Mouse (Mus musculus) hindbrain, embryonic 10.5 days (tissue): ENCODE results near the gene Edrf1. TPM values are rescaled to one million over a fixed set of nuclear protein-coding genes. Genes with fewer than 3 reads are reported as not detected.
A peak's percentile ranks its signal among the peaks of the same experiment; 100 is the strongest.
"Not testable (repeated sequence)": the region's sequence is repeated elsewhere in the genome, so short reads cannot be mapped to it uniquely, and the experiment has no call there.

Experiments used
- DNase-seq: peaks from one replicate; pipeline ENCODE4 v3.0.0-alpha.2; 2017; ENCODE audit warnings: low spot score
- H3K27ac ChIP-seq: fragments of 300-500 bp; sonication (generic); 2 replicates; pipeline ENCODE4 v1.5.1; 2016; ENCODE audit warnings: mild to moderate bottlenecking, moderate library complexity
- H3K27me3 ChIP-seq: fragments of 300-500 bp; sonication (generic); 2 replicates; pipeline ENCODE4 v1.6.1; 2016; ENCODE audit warnings: mild to moderate bottlenecking; ENCODE audit not compliant: poor library complexity, insufficient read depth, severe bottlenecking
- H3K36me3 ChIP-seq: fragments of 300-500 bp; sonication (generic); 2 replicates; pipeline ENCODE4 v1.6.1; 2016; ENCODE audit warnings: mild to moderate bottlenecking, moderate library complexity
- H3K4me1 ChIP-seq: fragments of 300-500 bp; sonication (generic); replicated peaks from 2 replicates; pipeline ENCODE4 v1.6.1; 2016; ENCODE audit warnings: mild to moderate bottlenecking
- H3K4me3 ChIP-seq: fragments of 300-500 bp; sonication (generic); 2 replicates; pipeline ENCODE4 v1.5.1; 2016; ENCODE audit warnings: mild to moderate bottlenecking, moderate library complexity
- H3K9me3 ChIP-seq: fragments of 300-500 bp; sonication (generic); 2 replicates; pipeline ENCODE4 v1.6.1; 2016; ENCODE audit warnings: mild to moderate bottlenecking, moderate library complexity
- WGBS: fragments of 180-500 bp; shearing (Covaris S2); methylation state at CpG from one replicate; pipeline ENCODE4 v1.1.7; 2016; 5-methylcytosine and 5-hydroxymethylcytosine counted together
- polyA plus RNA-seq: library from polyadenylated mRNA; unstranded; fragments of >200 nt; fragmentation: Nextera tagmentation; extraction: Ambion mirVana; gene quantifications from 2 replicates; pipeline ENCODE4 v1.2.1, GENCODE M21; 2016

The Edrf1 gene
- polyA plus RNA-seq, 1 experiment from 2014 or later, result 23.0 TPM

GRCm38 (mm10) chr7:133676002-133676401 is 38.7 kb downstream of the Edrf1 start:
- WGBS, result 66% methylated on average over 9 of the region's 9 CpGs

DNA sequence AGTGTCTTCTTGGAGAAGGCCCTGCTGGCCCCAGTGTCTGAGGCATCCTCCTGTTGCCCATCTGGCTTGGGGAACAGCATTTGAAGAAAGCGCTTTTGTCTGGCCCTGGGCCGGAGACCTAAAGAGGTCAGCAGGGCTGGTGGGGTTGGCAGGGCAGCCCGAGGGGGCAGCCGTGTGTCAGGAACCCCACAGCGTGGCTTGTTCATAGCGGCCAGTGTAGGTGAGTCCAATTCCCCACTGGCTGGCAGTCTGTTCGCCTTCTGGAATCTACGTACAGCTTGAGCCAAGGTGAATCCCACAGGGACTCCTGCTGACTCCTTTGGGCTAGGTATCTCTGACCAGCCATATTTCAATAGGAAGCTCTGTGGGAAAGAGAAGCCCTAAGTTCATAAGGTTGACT is 41.4 kb downstream of the Edrf1 start:
- peaks cover 8% of the 10 kb centered on the region; the same call in 1 of the 2 replicates for H3K4me1 ChIP-seq
- 81% methylated on average over 8 of the region's 8 CpGs for WGBS
- no peak overlapping the region for H3K27ac ChIP-seq
- H3K9me3 ChIP-seq, result no peaks in the 10 kb centered on the region
- no peak overlapping the region for H3K4me3 ChIP-seq
- DNase-seq, result no peak
- peaks cover 13% of the 10 kb centered on the region for H3K36me3 ChIP-seq
- H3K27me3 ChIP-seq, result no peaks in the 10 kb centered on the region

More at GRCm38 (mm10) chr7:133676002-133676401, 38.7 kb downstream of the Edrf1 start:
- Histone ChIP-seq H3K9me3 (no peaks in the 10 kb centered on the region), H3K36me3 (peaks cover 40% of the 10 kb centered on the region), H3K27ac (no peak overlapping the region), H3K4me1 (peaks cover 8% of the 10 kb centered on the region; the same call in 1 of the 2 replicates), H3K4me3 (no peak overlapping the region), H3K27me3 (no peaks in the 10 kb centered on the region)
- peak; percentile 26 for DNase-seq

DNA sequence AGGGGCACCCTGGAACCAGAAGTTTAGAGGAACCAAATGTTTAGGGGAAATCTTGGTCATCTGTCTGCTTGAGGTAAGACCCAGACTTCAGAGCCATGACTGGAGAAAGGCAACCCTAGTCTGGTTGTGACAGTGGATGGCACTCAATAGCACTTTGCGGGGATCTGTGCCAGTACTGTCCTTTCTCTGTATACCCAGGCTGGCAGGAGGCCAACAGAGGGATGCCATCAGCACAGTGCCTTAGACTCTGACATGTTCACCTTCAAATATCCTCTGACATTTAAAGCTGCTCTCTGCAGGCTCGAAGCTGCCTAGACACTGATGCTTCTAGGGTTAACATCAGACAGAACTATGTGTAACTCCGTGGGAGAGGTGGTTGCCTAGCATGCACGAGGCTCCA is 42.1 kb downstream of the Edrf1 start:
- Histone ChIP-seq H3K36me3 (peaks cover 12% of the 10 kb centered on the region; the same call in 1 of the 2 replicates), H3K27me3 (no peaks in the 10 kb centered on the region), H3K27ac (no peak overlapping the region), H3K4me3 (no peak overlapping the region), H3K4me1 (peaks cover 8% of the 10 kb centered on the region; the same call in 1 of the 2 replicates), H3K9me3 (0 out of 2 replicates have a peak, but pooled peaks cover 5% of the 10 kb centered on the region)
- WGBS, result 85% methylated on average over 4 of the region's 4 CpGs
- no peak for DNase-seq

DNA sequence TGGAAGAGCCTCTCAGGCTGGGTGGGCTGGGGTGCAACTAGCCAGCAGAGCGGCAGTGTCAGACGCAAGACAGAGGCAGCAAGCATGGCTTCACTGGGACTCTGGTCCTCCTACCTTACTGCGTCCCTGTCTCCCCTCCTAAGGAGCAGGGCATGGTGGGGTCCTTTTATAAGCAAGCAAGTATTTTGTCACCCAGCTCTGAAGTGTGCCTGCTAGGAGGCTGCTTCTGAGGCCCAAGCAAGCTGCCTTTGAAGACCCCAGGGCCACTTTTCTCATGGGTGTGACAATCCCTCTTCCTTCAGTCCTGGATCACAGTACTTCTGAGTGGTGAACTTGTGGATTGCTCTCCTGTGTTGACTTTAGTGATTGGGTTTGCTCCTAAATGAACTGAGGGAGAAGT is 42.6 kb downstream of the Edrf1 start, which contains the start of gene Mmp21:
Gene Mmp21, minus strand, starts transcription at position 101 of the 400 bp plus-strand sequence.
- Histone ChIP-seq H3K36me3 (peaks cover 12% of the 10 kb centered on the region; the same call in 1 of the 2 replicates), H3K27ac (no peak within 1 kb of the TSS; the same call in 1 of the 2 replicates), H3K9me3 (0 out of 2 replicates have a peak, but pooled peaks cover 5% of the 10 kb centered on the region), H3K4me1 (peaks cover 8% of the 10 kb centered on the region; the same call in 1 of the 2 replicates), H3K27me3 (no peaks in the 10 kb centered on the region), H3K4me3 (no peak within 1 kb of the TSS)
- 91% methylated on average over 3 of the region's 3 CpGs for WGBS
- DNase-seq, result no peak

- no peak for DNase-seq
- Histone ChIP-seq H3K9me3 (peaks cover 19% of the 10 kb centered on the region), H3K4me3 (no peak overlapping the region), H3K36me3 (peaks cover 22% of the 10 kb centered on the region), H3K27ac (no peak overlapping the region), H3K4me1 (0 out of 2 replicates have a peak, but pooled peaks cover 5% of the 10 kb centered on the region), H3K27me3 (no peaks in the 10 kb centered on the region)
- 81% methylated on average over 5 of the region's 5 CpGs for WGBS
Observed at GRCm38 (mm10) chr7:133683626-133684025, 46.3 kb downstream of the Edrf1 start.

- Histone ChIP-seq H3K4me3 (no peak overlapping the region), H3K27ac (no peak overlapping the region), H3K36me3 (peaks cover 27% of the 10 kb centered on the region), H3K9me3 (peaks cover 24% of the 10 kb centered on the region), H3K27me3 (no peaks in the 10 kb centered on the region), H3K4me1 (0 out of 2 replicates have a peak, but pooled peaks cover under 1% of the 10 kb centered on the region)
- no peak for DNase-seq
- 84% methylated on average over 5 of the region's 5 CpGs for WGBS
Observed at GRCm38 (mm10) chr7:133684110-133684509, 46.8 kb downstream of the Edrf1 start.

DNA sequence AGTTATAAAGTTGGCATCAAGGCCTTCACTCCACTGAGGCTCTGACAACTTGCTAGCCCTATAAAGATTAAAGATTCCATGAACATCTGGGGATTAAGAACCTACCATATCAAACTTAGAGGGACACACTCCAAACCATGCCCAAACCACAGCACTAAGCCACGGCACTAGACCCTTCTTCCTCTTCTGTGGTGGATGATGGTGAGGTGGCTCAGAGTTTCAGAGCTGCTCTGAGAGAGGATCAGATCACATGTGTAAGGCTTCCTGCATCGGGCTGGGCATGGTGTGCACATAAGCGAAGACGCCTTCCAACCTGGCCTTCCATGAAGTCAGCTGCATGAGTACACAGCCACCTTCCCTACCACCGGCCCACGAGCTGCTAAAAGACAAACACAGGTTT is 47.4 kb downstream of the Edrf1 start:
- Histone ChIP-seq H3K9me3 (peaks cover 30% of the 10 kb centered on the region), H3K4me1 (no peaks in the 10 kb centered on the region), H3K4me3 (no peak overlapping the region), H3K36me3 (peaks cover 33% of the 10 kb centered on the region), H3K27me3 (no peaks in the 10 kb centered on the region), H3K27ac (no peak overlapping the region)
- DNase-seq, result no peak
- 95% methylated on average over 6 of the region's 6 CpGs for WGBS

DNA sequence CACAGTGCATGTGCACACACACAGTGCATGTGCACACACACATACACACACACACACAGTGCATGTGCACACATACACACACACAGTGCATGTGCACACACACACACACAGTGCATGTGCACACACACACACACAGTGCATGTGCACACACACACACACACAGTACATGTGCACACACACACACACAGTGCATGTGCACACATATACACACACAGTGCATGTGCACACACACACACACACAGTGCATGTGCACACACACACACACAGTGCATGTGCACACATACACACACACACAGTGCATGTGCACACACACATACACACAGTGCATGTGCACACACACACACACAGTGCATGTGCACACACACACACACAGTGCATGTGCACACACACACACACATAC is 48.3 kb downstream of the Edrf1 start:
- Histone ChIP-seq H3K9me3 (peaks cover 33% of the 10 kb centered on the region), H3K36me3 (peaks cover 42% of the 10 kb centered on the region)
- H3K4me3 ChIP-seq, H3K27me3 ChIP-seq, H3K4me1 ChIP-seq, DNase-seq, H3K27ac ChIP-seq: not testable (repeated sequence)

DNA sequence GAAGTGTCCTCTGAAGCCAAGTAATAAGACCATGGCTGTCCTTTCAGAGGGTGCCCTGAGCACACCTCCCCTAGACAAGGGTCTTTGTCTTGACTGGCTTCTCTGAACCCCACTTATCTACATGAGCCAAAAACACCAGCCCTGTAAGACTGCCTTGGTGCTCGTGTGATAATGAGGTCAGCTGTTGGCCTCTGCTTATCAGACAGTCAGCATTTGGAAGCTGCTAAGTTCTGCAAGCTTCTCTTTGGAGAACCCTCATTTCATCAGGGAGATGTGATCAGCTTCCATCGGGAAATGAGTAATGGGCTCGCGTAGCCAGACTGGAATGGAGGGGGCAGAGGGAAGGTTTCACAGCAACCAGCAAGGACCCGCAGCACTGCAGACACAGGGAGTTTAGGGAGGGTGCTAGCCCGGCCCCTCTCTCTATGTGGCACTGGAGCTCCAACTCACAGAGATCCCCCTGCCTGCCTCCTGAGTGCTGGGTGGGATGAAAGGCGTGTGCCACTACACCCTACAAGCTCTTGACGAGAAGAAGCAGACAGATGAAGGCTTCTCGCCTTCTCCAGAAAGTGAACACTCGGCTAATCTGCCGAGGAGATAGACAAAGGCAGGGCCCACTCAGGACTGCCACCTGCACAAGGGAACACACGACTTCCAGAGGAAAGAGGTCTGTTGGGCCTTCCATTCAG is 60.8 kb downstream of the Edrf1 start:
- peaks cover 4% of the 10 kb centered on the region for H3K36me3 ChIP-seq
- H3K9me3 ChIP-seq, result no peaks in the 10 kb centered on the region
- no peaks in the 10 kb centered on the region for H3K27me3 ChIP-seq
- H3K4me3 ChIP-seq, result no peak overlapping the region
- WGBS, result 93% methylated on average over 12 of the region's 12 CpGs
- no peak for DNase-seq
- H3K27ac ChIP-seq, result 0 out of 2 replicates have a peak overlapping the region, but pooled peaks have one; percentile 13
- no peaks in the 10 kb centered on the region for H3K4me1 ChIP-seq

- no peaks in the 10 kb centered on the region for H3K27me3 ChIP-seq
- H3K9me3 ChIP-seq, result no peaks in the 10 kb centered on the region
- H3K27ac ChIP-seq, result no peak overlapping the region
- no peak overlapping the region for H3K4me3 ChIP-seq
- WGBS, result 92% methylated on average over 4 of the region's 4 CpGs
- H3K36me3 ChIP-seq, result peaks cover 4% of the 10 kb centered on the region
- no peak for DNase-seq
- H3K4me1 ChIP-seq, result no peaks in the 10 kb centered on the region
Observed at GRCm38 (mm10) chr7:133699885-133700284, 62.5 kb downstream of the Edrf1 start.

DNA sequence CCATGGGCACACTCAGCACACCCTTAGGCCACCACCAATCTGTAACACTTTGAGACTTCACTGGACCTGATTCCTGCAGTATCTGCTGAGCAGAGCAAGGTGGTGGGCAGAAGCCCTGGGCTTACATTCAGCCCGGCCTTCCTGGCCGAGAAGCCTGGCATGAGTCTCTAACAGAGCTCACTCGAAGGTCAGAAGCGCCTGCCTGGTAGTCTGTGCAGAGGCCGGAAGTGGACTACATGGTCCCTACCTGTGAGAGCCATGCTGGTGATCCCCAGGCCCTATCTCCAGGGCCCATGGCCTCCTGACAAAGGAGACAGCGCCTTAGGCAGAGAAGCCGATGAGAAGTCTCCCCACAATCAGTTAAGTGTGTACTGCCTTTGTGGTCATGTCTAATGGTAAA is 64.0 kb downstream of the Edrf1 start:
- Histone ChIP-seq H3K4me1 (no peaks in the 10 kb centered on the region), H3K36me3 (peaks cover 4% of the 10 kb centered on the region), H3K27ac (no peak overlapping the region), H3K4me3 (no peak overlapping the region; the same call in 1 of the 2 replicates), H3K27me3 (no peaks in the 10 kb centered on the region), H3K9me3 (no peaks in the 10 kb centered on the region)
- 92% methylated on average over 7 of the region's 7 CpGs for WGBS
- DNase-seq, result no peak

GRCm38 (mm10) chr7:133702333-133702732 is 65.0 kb downstream of the Edrf1 start:
- H3K4me3 ChIP-seq, result no peak overlapping the region
- no peaks in the 10 kb centered on the region for H3K36me3 ChIP-seq
- H3K4me1 ChIP-seq, result no peaks in the 10 kb centered on the region
- WGBS, result 93% methylated on average over 10 of the region's 10 CpGs
- H3K27me3 ChIP-seq, result no peaks in the 10 kb centered on the region
- no peak overlapping the region for H3K27ac ChIP-seq
- H3K9me3 ChIP-seq, result no peaks in the 10 kb centered on the region
- DNase-seq, result no peak

- 91% methylated on average over 7 of the region's 7 CpGs for WGBS
Observed at GRCm38 (mm10) chr7:133703906-133704305, 66.6 kb downstream of the Edrf1 start.

More at GRCm38 (mm10) chr7:133703906-133704305, 66.6 kb downstream of the Edrf1 start:
- no peaks in the 10 kb centered on the region for H3K36me3 ChIP-seq
- DNase-seq, result no peak
- no peak overlapping the region for H3K27ac ChIP-seq
- H3K4me3 ChIP-seq, result no peak overlapping the region
- H3K4me1 ChIP-seq, result peaks cover 7% of the 10 kb centered on the region
- H3K27me3 ChIP-seq, result no peaks in the 10 kb centered on the region
- no peaks in the 10 kb centered on the region for H3K9me3 ChIP-seq
